Mouse (Mus musculus) liver, embryonic 14.5 days (tissue): ENCODE data around the gene Smarca4.

Experiments
- CTCF ChIP-seq: IDR thresholded peaks from 2 replicates; pipeline ENCODE4 v1.5.1; 2016; ENCODE audit warnings: antibody characterized with exemption, low read depth, control low read depth
- EP300 ChIP-seq: IDR thresholded peaks from 2 replicates; pipeline ENCODE4 v1.6.1; 2016; ENCODE audit warnings: antibody characterized with exemption, low read depth

GRCm38 (mm10) chr9:21568657-21569255 lies 47.2 kb upstream of the Smarca4 start:
- TF ChIP-seq CTCF (no peak), EP300 (no peak)
